Mouse (Mus musculus) CH12.LX (cell line): ENCODE measurements around the gene Mllt3.

Experiments used
- POLR2A ChIP-seq: IDR thresholded peaks from 2 replicates; pipeline ENCODE4 v1.6.1; 2011; ENCODE audit warnings: low read depth, mild to moderate bottlenecking, improper control_type of control experiment, low read length
- SMC3 ChIP-seq: IDR thresholded peaks from 2 replicates; pipeline ENCODE4 v1.6.1; 2011; ENCODE audit warnings: low read depth, low read length, improper control_type of control experiment

- no peak for TF ChIP-seq SMC3
- TF ChIP-seq POLR2A: no peak
These were observed 168.1 kb downstream of the Mllt3 start for GRCm38 (mm10) chr4:87865041-87865440.
